Mouse (Mus musculus) myocyte (in vitro differentiated cells): ENCODE data around the gene Pctp.

Source experiments
- MAX ChIP-seq: IDR thresholded peaks from one replicate; pipeline ENCODE4 v1.6.1; 2011; ENCODE audit warnings: low read depth, mild to moderate bottlenecking, control low read depth
- MYOD1 ChIP-seq, 3 experiments: IDR thresholded peaks; one replicate each; pipeline ENCODE4 v1.6.1; 2011; ENCODE audit warnings: control low read depth in 2 of 3, low read depth in 2 of 3, mild to moderate bottlenecking in 2 of 3, moderate library complexity in 1 of 3; ENCODE audit not compliant: insufficient read length in 2 of 3, control insufficient read depth in 1 of 3
- MYOG ChIP-seq, 3 experiments: IDR thresholded peaks; one replicate each; pipeline ENCODE4 v1.6.1; 2011; ENCODE audit warnings: control low read depth in 2 of 3, low read depth in 2 of 3, mild to moderate bottlenecking in 2 of 3; ENCODE audit not compliant: insufficient read length in 2 of 3, control insufficient read depth in 1 of 3, insufficient read depth in 1 of 3
- POLR2A ChIP-seq: IDR thresholded peaks from one replicate; pipeline ENCODE4 v1.6.1; 2011; ENCODE audit warnings: low read depth, mild to moderate bottlenecking, control low read depth, moderate library complexity; ENCODE audit not compliant: insufficient read length
- POLR2AphosphoS2 ChIP-seq: IDR thresholded peaks from one replicate; pipeline ENCODE4 v1.6.1; 2011; ENCODE audit warnings: low read depth, control low read depth; ENCODE audit not compliant: insufficient read length
- REST ChIP-seq: IDR thresholded peaks from one replicate; pipeline ENCODE4 v1.6.1; 2011; ENCODE audit warnings: mild to moderate bottlenecking, control low read depth, moderate library complexity; ENCODE audit not compliant: insufficient read depth, insufficient read length
- SRF ChIP-seq: IDR thresholded peaks from one replicate; pipeline ENCODE4 v1.6.1; 2011; ENCODE audit warnings: low read depth; ENCODE audit not compliant: control insufficient read depth, insufficient read length

DNA sequence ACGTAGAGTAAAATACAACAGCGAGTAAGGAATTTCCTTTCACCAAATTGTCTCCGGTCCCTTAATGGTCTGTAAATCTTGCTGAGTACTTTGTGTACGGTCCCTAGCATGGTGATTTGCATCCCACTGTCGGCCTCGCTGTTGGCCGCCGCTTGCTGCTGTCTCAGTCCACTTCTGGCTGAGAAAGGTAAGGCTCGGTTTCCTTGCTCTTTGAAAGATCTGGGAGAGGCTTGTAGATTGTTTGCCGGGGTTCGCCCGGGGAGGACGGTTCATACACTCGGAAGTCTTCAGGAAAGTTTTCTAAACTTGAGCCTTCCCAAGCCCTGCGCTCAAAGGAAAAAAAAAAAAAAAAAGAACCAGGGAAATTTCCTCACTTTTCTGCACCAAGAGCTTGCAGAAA is 27.9 kb upstream of the Pctp start:
- TF ChIP-seq SRF (no peak), POLR2A (no peak), MAX (no peak), POLR2AphosphoS2 (no peak), MYOD1 (IDR thresholded peaks at IDR 0.05; ENCODE audit: control insufficient read depth in 1 of 3, insufficient read length in 2 of 3, low read depth in 2 of 3) (no peak), MYOG (IDR thresholded peaks at IDR 0.05; ENCODE audit: control insufficient read depth in 1 of 3, insufficient read depth in 1 of 3, insufficient read length in 2 of 3, low read depth in 2 of 3) (no peak), REST (no peak)
